Mouse (Mus musculus) lung, postnatal 0 days (tissue): ENCODE measurements around the gene Hist2h4. TPM values are rescaled to one million over a fixed set of nuclear protein-coding genes. Genes with fewer than 3 reads are reported as not detected.
"Not testable (repeated sequence)": the region's sequence is repeated elsewhere in the genome, so short reads cannot be mapped to it uniquely, and the experiment has no call there.

Experiments used
- ATAC-seq: fragments of 200-750 bp; cut with Nextera tagmentation; 2 replicates; pipeline ENCODE4 v1.8.0; 2017; ENCODE audit warnings: moderate library complexity
- DNase-seq: peaks from one replicate; pipeline ENCODE4 v3.0.0-alpha.2; 2016; ENCODE audit warnings: low spot score
- H3K27ac ChIP-seq: fragments of 300-500 bp; sonication (generic); 2 replicates; pipeline ENCODE4 v1.5.1; 2014; ENCODE audit warnings: antibody characterized with exemption, mild to moderate bottlenecking, low read length, mixed read lengths
- H3K27me3 ChIP-seq: fragments of 300-500 bp; sonication (generic); replicated peaks from 2 replicates; pipeline ENCODE4 v1.6.1; 2014; ENCODE audit warnings: low read length, mixed read lengths; ENCODE audit not compliant: insufficient read depth
- H3K36me3 ChIP-seq: fragments of 300-500 bp; sonication (generic); 2 replicates; pipeline ENCODE4 v1.6.1; 2014; ENCODE audit warnings: low read length, mixed read lengths; ENCODE audit not compliant: insufficient read depth
- H3K4me1 ChIP-seq: fragments of 300-500 bp; sonication (generic); 2 replicates; pipeline ENCODE4 v1.6.1; 2014; ENCODE audit warnings: antibody characterized with exemption, low read depth, low read length, mixed read lengths; ENCODE audit not compliant: insufficient read depth
- H3K4me2 ChIP-seq: fragments of 300-500 bp; sonication (generic); replicated peaks from 2 replicates; pipeline ENCODE4 v1.6.1; 2014; ENCODE audit warnings: low read depth, mild to moderate bottlenecking, low read length, moderate library complexity, mixed read lengths
- H3K4me3 ChIP-seq: fragments of 300-500 bp; sonication (generic); 2 replicates; pipeline ENCODE4 v1.5.1; 2014; ENCODE audit warnings: low read depth, low read length
- H3K9ac ChIP-seq: fragments of 300-500 bp; sonication (generic); replicated peaks from 2 replicates; pipeline ENCODE4 v1.6.1; 2014; ENCODE audit warnings: low read depth, mild to moderate bottlenecking
- H3K9me3 ChIP-seq: fragments of 300-500 bp; sonication (generic); 2 replicates; pipeline ENCODE4 v1.6.1; 2016; ENCODE audit warnings: low read length, mixed read lengths
- CTCF ChIP-seq: IDR thresholded peaks from 2 replicates; pipeline ENCODE4 v1.5.1; 2016; ENCODE audit warnings: antibody characterized with exemption, mild to moderate bottlenecking
- EP300 ChIP-seq: IDR thresholded peaks from 2 replicates; pipeline ENCODE4 v1.6.1; 2016; ENCODE audit warnings: antibody characterized with exemption, mild to moderate bottlenecking, control low read depth
- WGBS: fragments of 180-500 bp; shearing (Covaris S2); extraction: QIAGEN DNeasy Blood & Tissue Kit; methylation state at CpG from one replicate; pipeline ENCODE4 v1.1.7; 2014; 5-methylcytosine and 5-hydroxymethylcytosine counted together
- polyA plus RNA-seq: library from polyadenylated mRNA; unstranded; fragments of >200 nt; fragmentation: Nextera tagmentation; extraction: Ambion mirVana; gene quantifications from 2 replicates; pipeline ENCODE4 v1.2.1, GENCODE M21; 2015

Hist2h4 gene
- polyA plus RNA-seq, 1 experiment from 2014 or later: 9.8 TPM

- WGBS: 97% methylated on average over 2 of the region's 2 CpGs
- Histone ChIP-seq H3K9me3 (no peaks in the 10 kb centered on the region), H3K27ac (no peak overlapping the region), H3K4me1 (no peaks in the 10 kb centered on the region), H3K36me3 (no peaks in the 10 kb centered on the region), H3K27me3 (no peaks in the 10 kb centered on the region), H3K9ac (no peak overlapping the region), H3K4me3 (no peak overlapping the region), H3K4me2 (no peak overlapping the region)
- no peak for ATAC-seq
- DNase-seq: no peak
- no peak for TF ChIP-seq CTCF
- no peak for TF ChIP-seq EP300
Measured at GRCm38 (mm10) chr3:96299562-96299961, 36.5 kb upstream of the Hist2h4 start.

- Histone ChIP-seq H3K9ac (no peak overlapping the region), H3K36me3 (no peaks in the 10 kb centered on the region), H3K27ac (no peak overlapping the region), H3K4me1 (no peaks in the 10 kb centered on the region), H3K4me2 (no peak overlapping the region), H3K27me3 (no peaks in the 10 kb centered on the region), H3K9me3 (no peaks in the 10 kb centered on the region), H3K4me3 (no peak overlapping the region)
- TF ChIP-seq EP300: no peak
- TF ChIP-seq CTCF: no peak
- DNase-seq (no peak), ATAC-seq (no peak)
- 81% methylated on average over 4 of the region's 4 CpGs for WGBS
Measured at GRCm38 (mm10) chr3:96298360-96298759, 35.2 kb upstream of the Hist2h4 start.

GRCm38 (mm10) chr3:96293787-96294186 lies 30.7 kb upstream of the Hist2h4 start, which contains the start of gene Fcgr1:
Gene Fcgr1 (minus strand): TSS chr3:96293969.
- Histone ChIP-seq H3K9me3 (no peaks in the 10 kb centered on the region), H3K36me3 (no peaks in the 10 kb centered on the region), H3K9ac (no peak within 1 kb of the TSS), H3K4me1 (no peaks in the 10 kb centered on the region), H3K27ac (no peak within 1 kb of the TSS), H3K4me2 (no peak within 1 kb of the TSS), H3K4me3 (no peak within 1 kb of the TSS), H3K27me3 (no peaks in the 10 kb centered on the region)
- no peak for TF ChIP-seq CTCF
- no peak for TF ChIP-seq EP300
- DNase-seq (no peak), ATAC-seq (no peak)
- 73% methylated on average over 4 of the region's 4 CpGs for WGBS

- Histone ChIP-seq H3K9me3 (no peaks in the 10 kb centered on the region), H3K27me3 (no peaks in the 10 kb centered on the region), H3K4me1 (no peaks in the 10 kb centered on the region), H3K36me3 (no peaks in the 10 kb centered on the region), H3K27ac (no peak overlapping the region), H3K9ac (no peak overlapping the region), H3K4me3 (no peak overlapping the region), H3K4me2 (no peak overlapping the region)
- no peak for ATAC-seq
- no peak for DNase-seq
- no peak for TF ChIP-seq CTCF
- TF ChIP-seq EP300: no peak
- 45% methylated on average over 5 of the region's 5 CpGs for WGBS
Measured at GRCm38 (mm10) chr3:96293368-96293767, 30.3 kb upstream of the Hist2h4 start.

GRCm38 (mm10) chr3:96292641-96293040 lies 29.5 kb upstream of the Hist2h4 start:
- Histone ChIP-seq H3K9me3 (no peaks in the 10 kb centered on the region), H3K9ac (no peak overlapping the region), H3K27ac (no peak overlapping the region), H3K4me2 (no peak overlapping the region), H3K4me1 (no peaks in the 10 kb centered on the region), H3K27me3 (no peaks in the 10 kb centered on the region), H3K4me3 (no peak overlapping the region), H3K36me3 (no peaks in the 10 kb centered on the region)
- no peak for ATAC-seq
- TF ChIP-seq EP300 (no peak), CTCF (no peak)
- no peak for DNase-seq
- 49% methylated on average over 6 of the region's 6 CpGs for WGBS

- 86% methylated on average over 3 of the region's 3 CpGs for WGBS
- not testable (repeated sequence) for H3K36me3 ChIP-seq
Measured at GRCm38 (mm10) chr3:96290727-96291126, 27.6 kb upstream of the Hist2h4 start.

GRCm38 (mm10) chr3:96289201-96289600 lies 26.1 kb upstream of the Hist2h4 start:
- no peak overlapping the region for H3K4me3 ChIP-seq
- 60% methylated on average over 3 of the region's 3 CpGs for WGBS
- H3K9me3 ChIP-seq: no peaks in the 10 kb centered on the region
- H3K4me1 ChIP-seq: no peaks in the 10 kb centered on the region
- no peaks in the 10 kb centered on the region for H3K36me3 ChIP-seq
- H3K9ac ChIP-seq: no peak overlapping the region
- DNase-seq (no peak), ATAC-seq (no peak)
- H3K27me3 ChIP-seq: no peaks in the 10 kb centered on the region
- H3K4me2 ChIP-seq: no peak overlapping the region
- TF ChIP-seq EP300 (no peak), CTCF (no peak)
- H3K27ac ChIP-seq: no peak overlapping the region

More at GRCm38 (mm10) chr3:96290727-96291126, 27.6 kb upstream of the Hist2h4 start:
- not testable (repeated sequence) for H3K27ac ChIP-seq, DNase-seq, ATAC-seq, H3K9me3 ChIP-seq, H3K4me3 ChIP-seq, H3K9ac ChIP-seq, H3K4me1 ChIP-seq, H3K4me2 ChIP-seq, H3K27me3 ChIP-seq
